Mouse (Mus musculus) lung, postnatal 0 days (tissue): ENCODE results near the gene Vmn2r57.

Experiments
- CTCF ChIP-seq: IDR thresholded peaks from 2 replicates; pipeline ENCODE4 v1.5.1; 2016; ENCODE audit warnings: antibody characterized with exemption, mild to moderate bottlenecking
- EP300 ChIP-seq: IDR thresholded peaks from 2 replicates; pipeline ENCODE4 v1.6.1; 2016; ENCODE audit warnings: antibody characterized with exemption, mild to moderate bottlenecking, control low read depth

DNA sequence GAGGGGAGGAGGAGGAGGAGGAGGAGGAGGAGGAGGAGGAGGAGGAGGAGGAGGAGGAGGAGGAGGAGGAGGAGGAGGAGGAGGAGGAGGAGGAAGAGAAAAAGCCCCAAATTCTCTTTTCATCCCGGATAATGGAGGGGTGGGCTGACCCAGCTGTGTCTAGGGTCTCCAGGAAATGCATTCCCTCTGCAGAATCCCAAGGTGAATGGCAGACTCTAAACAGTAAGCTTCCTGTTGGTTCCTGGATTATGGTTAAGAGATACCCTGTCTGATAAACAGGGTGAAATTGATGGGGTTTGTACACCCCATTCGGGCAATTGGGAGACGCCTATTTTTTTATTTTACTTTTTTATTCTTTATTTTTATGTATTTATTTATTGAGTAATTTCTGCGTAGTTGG lies 54.4 kb downstream of the Vmn2r57 start:
- TF ChIP-seq EP300 = no peak
- TF ChIP-seq CTCF = no peak
